Mouse (Mus musculus) liver, embryonic 15.5 days (tissue): Measurements from ENCODE around the gene Jam3. TPM values are rescaled to one million over a fixed set of nuclear protein-coding genes. Genes with fewer than 3 reads are reported as not detected.

ENCODE experiments used
- ATAC-seq: fragments of 200-750 bp; cut with Nextera tagmentation; 2 replicates; pipeline ENCODE4 v1.8.0; 2017; ENCODE audit warnings: moderate number of reproducible peaks, mild to moderate bottlenecking, moderate library complexity; ENCODE audit not compliant: insufficient read depth
- H3K27ac ChIP-seq: fragments of 300-500 bp; sonication (generic); replicated peaks from 2 replicates; pipeline ENCODE4 v1.5.1; 2015; ENCODE audit warnings: mild to moderate bottlenecking, inconsistent platforms
- H3K27me3 ChIP-seq: fragments of 300-500 bp; sonication (generic); 2 replicates; pipeline ENCODE4 v1.6.1; 2015; ENCODE audit warnings: mild to moderate bottlenecking, inconsistent platforms
- H3K36me3 ChIP-seq: fragments of 300-500 bp; sonication (generic); replicated peaks from 2 replicates; pipeline ENCODE4 v1.6.1; 2015; ENCODE audit warnings: moderate library complexity, mild to moderate bottlenecking, inconsistent platforms
- H3K4me1 ChIP-seq: fragments of 300-500 bp; sonication (generic); replicated peaks from 2 replicates; pipeline ENCODE4 v1.6.1; 2015; ENCODE audit warnings: inconsistent platforms
- H3K4me2 ChIP-seq: fragments of 300-500 bp; sonication (generic); 2 replicates; pipeline ENCODE4 v1.6.1; 2015; ENCODE audit warnings: moderate library complexity, mild to moderate bottlenecking, inconsistent platforms
- H3K4me3 ChIP-seq: fragments of 300-500 bp; sonication (generic); replicated peaks from 2 replicates; pipeline ENCODE4 v1.5.1; 2015; ENCODE audit warnings: mild to moderate bottlenecking, inconsistent platforms
- H3K9ac ChIP-seq: fragments of 300-500 bp; sonication (generic); 2 replicates; pipeline ENCODE4 v1.6.1; 2015; ENCODE audit warnings: moderate library complexity, mild to moderate bottlenecking, inconsistent platforms
- H3K9me3 ChIP-seq: fragments of 300-500 bp; sonication (generic); replicated peaks from 2 replicates; pipeline ENCODE4 v1.6.1; 2016; ENCODE audit warnings: inconsistent platforms
- WGBS: fragments of 180-500 bp; shearing (Covaris S2); methylation state at CpG from one replicate; pipeline ENCODE4 v1.1.7; 2015; ENCODE audit warnings: mixed read lengths; ENCODE audit not compliant: insufficient replicate concordance; 5-methylcytosine and 5-hydroxymethylcytosine counted together
- polyA plus RNA-seq: library from polyadenylated mRNA; unstranded; fragments of >200 nt; fragmentation: Nextera tagmentation; extraction: Ambion mirVana; gene quantifications from 2 replicates; pipeline ENCODE4 v1.2.1, GENCODE M21; 2015

Gene Jam3
- polyA plus RNA-seq, 1 experiment from 2014 or later: 3.4 TPM

- Histone ChIP-seq H3K27ac (no peak overlapping the region), H3K27me3 (no peaks in the 10 kb centered on the region), H3K4me3 (no peak overlapping the region), H3K9ac (no peak overlapping the region), H3K4me2 (no peak overlapping the region), H3K36me3 (peaks cover 96% of the 10 kb centered on the region), H3K9me3 (no peaks in the 10 kb centered on the region), H3K4me1 (no peaks in the 10 kb centered on the region)
- WGBS: 92% methylated on average over 1 of the region's 1 CpGs
- ATAC-seq: no peak
These were observed 65.1 kb downstream of the Jam3 start for GRCm38 (mm10) chr9:27090134-27090533.

DNA sequence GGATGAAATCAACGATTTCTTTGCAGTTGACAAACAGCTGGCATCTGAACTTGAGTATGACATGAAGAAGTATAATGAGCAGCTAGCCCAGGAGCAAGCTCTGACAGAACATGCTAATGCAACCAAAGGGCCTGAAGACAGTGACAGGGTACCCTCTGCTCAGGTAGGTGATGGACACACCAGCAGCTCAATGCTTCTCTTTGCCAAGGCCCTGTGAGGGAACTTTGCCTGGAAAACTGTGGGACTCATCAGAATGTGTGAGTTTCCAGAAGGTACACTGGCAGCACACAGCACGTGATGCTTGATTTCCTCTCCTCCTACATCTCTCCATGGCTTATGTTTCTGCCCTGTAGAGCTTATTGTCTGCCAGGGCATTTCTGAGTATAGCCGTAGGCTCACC is 67.8 kb downstream of the Jam3 start:
- 80% methylated on average over 3 of the region's 3 CpGs for WGBS
- no peak overlapping the region for H3K4me2 ChIP-seq
- H3K27me3 ChIP-seq: no peaks in the 10 kb centered on the region
- no peaks in the 10 kb centered on the region for H3K9me3 ChIP-seq
- H3K4me3 ChIP-seq: no peak overlapping the region
- no peak overlapping the region for H3K9ac ChIP-seq
- H3K4me1 ChIP-seq: no peaks in the 10 kb centered on the region
- no peak for ATAC-seq
- peaks cover 98% of the 10 kb centered on the region for H3K36me3 ChIP-seq
- no peak overlapping the region for H3K27ac ChIP-seq

- WGBS: 45% methylated on average over 5 of the region's 5 CpGs
- Histone ChIP-seq H3K27me3 (no peaks in the 10 kb centered on the region), H3K36me3 (peaks cover 98% of the 10 kb centered on the region), H3K9me3 (no peaks in the 10 kb centered on the region), H3K9ac (no peak overlapping the region), H3K27ac (no peak overlapping the region), H3K4me2 (no peak overlapping the region), H3K4me1 (no peaks in the 10 kb centered on the region), H3K4me3 (no peak overlapping the region)
- ATAC-seq: no peak
These were observed 69.0 kb downstream of the Jam3 start for GRCm38 (mm10) chr9:27086256-27086655.

DNA sequence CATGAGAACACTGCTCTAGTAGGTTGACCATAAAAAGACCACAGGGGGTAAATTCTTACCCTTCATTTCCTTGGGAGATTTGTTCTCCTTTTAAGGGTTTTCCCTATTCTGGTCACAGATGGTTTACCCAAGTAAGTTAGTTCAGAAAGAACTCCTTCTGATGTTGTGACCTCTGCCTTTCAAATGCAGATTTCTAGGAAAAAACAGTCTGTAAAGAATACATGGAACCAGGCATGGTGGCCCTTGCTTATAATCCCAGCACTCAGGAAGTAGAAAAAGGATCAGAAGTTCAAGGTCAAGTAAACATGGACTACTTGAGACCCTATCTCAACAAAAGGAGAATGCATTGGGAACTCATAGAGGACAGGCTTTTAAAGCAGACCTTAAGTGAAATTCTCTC is 79.4 kb downstream of the Jam3 start:
- Histone ChIP-seq H3K4me2 (no peak overlapping the region), H3K9ac (no peak overlapping the region), H3K4me1 (no peaks in the 10 kb centered on the region), H3K27ac (no peak overlapping the region), H3K9me3 (no peaks in the 10 kb centered on the region), H3K4me3 (no peak overlapping the region), H3K36me3 (peaks cover 82% of the 10 kb centered on the region), H3K27me3 (no peaks in the 10 kb centered on the region)
- ATAC-seq: no peak

DNA sequence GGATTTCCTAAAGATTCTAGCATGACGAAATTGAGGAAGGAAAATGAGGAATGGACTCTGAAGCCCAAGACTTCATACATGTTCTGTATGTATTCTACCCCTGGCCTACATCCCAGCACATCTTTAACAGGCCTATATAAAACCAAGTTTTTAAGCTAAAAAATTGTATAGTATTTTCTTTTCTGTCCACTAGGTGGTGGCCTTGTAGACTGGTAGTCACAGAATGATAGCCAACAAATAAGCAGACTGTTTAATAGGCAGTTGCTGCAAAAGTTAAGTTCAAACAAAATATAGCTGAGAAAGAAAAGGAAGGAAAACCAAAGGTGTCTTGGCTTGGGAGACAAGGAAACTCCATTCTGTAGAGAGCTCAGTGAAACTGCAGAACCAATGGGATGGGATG is 80.5 kb downstream of the Jam3 start:
- WGBS: 70% methylated on average over 1 of the region's 1 CpGs
- Histone ChIP-seq H3K4me1 (no peaks in the 10 kb centered on the region), H3K27me3 (no peaks in the 10 kb centered on the region), H3K4me2 (no peak overlapping the region), H3K9ac (no peak overlapping the region), H3K9me3 (no peaks in the 10 kb centered on the region), H3K4me3 (no peak overlapping the region), H3K36me3 (peaks cover 83% of the 10 kb centered on the region), H3K27ac (no peak overlapping the region)
- ATAC-seq: no peak

GRCm38 (mm10) chr9:27070895-27071294 is 84.3 kb downstream of the Jam3 start:
- Histone ChIP-seq H3K27me3 (no peaks in the 10 kb centered on the region), H3K9ac (no peak overlapping the region), H3K4me3 (no peak overlapping the region), H3K36me3 (peaks cover 95% of the 10 kb centered on the region), H3K9me3 (no peaks in the 10 kb centered on the region), H3K27ac (no peak overlapping the region), H3K4me1 (no peaks in the 10 kb centered on the region), H3K4me2 (no peak overlapping the region)
- 90% methylated on average over 4 of the region's 4 CpGs for WGBS
- no peak for ATAC-seq

- Histone ChIP-seq H3K9ac (no peak overlapping the region), H3K4me2 (no peak overlapping the region), H3K27ac (no peak overlapping the region), H3K27me3 (no peaks in the 10 kb centered on the region), H3K4me3 (no peak overlapping the region), H3K4me1 (no peaks in the 10 kb centered on the region), H3K36me3 (peaks cover 97% of the 10 kb centered on the region), H3K9me3 (no peaks in the 10 kb centered on the region)
- no peak for ATAC-seq
- 94% methylated on average over 5 of the region's 5 CpGs for WGBS
These were observed 96.9 kb downstream of the Jam3 start for GRCm38 (mm10) chr9:27058341-27058740.

- whole genome bisulfite sequencing: 72% methylated on average over 2 of the region's 2 CpGs
- Histone ChIP-seq H3K4me2 (no peak overlapping the region), H3K4me3 (no peak overlapping the region), H3K9me3 (no peaks in the 10 kb centered on the region), H3K4me1 (no peaks in the 10 kb centered on the region), H3K27ac (no peak overlapping the region), H3K27me3 (no peaks in the 10 kb centered on the region), H3K9ac (no peak overlapping the region), H3K36me3 (peaks cover 95% of the 10 kb centered on the region)
- no peak for ATAC-seq
These were observed 105.7 kb downstream of the Jam3 start for GRCm38 (mm10) chr9:27049492-27049891.

Other genes starting within 250 kb of the Jam3 start
- gene Gm1110, start 232.3 kb downstream of the Jam3 start, polyA plus RNA-seq: not detected in 2 replicates
- gene Acad8, start 155.9 kb downstream of the Jam3 start, polyA plus RNA-seq: 10.6 and 10.9 TPM in 2 replicates
- 39.2 and 42.0 TPM in 2 replicates for gene Thyn1, start 155.7 kb downstream of the Jam3 start, polyA plus RNA-seq
- 9.5 and 9.9 TPM in 2 replicates for gene Vps26b, start 125.4 kb downstream of the Jam3 start, polyA plus RNA-seq
- gene Ncapd3, start 125.2 kb downstream of the Jam3 start, polyA plus RNA-seq: 28.6 and 29.6 TPM in 2 replicates
- gene Igsf9b, start 143.8 kb upstream of the Jam3 start, polyA plus RNA-seq: 0.05 and 0.06 TPM in 2 replicates
- not detected in 2 replicates for gene Spata19, start 241.4 kb upstream of the Jam3 start, polyA plus RNA-seq